Mouse (Mus musculus) spleen, adult 2 months (tissue): ENCODE data around the gene Cacna1c. TPM values are rescaled to one million over a fixed set of nuclear protein-coding genes. Genes with fewer than 3 reads are reported as not detected.

ENCODE experiments used
- DNase-seq, 2 experiments: peaks; one replicate each; pipeline versions ENCODE4 v3.0.0 to v3.0.0-alpha.2; 2012 to 2021; ENCODE audit warnings: low spot score in 2 of 2, low read depth in 1 of 2
- H3K27ac ChIP-seq: fragments of 200-500 bp; 2 replicates; pipeline ENCODE4 v1.5.1; 2012; ENCODE audit warnings: low read length, inconsistent platforms; ENCODE audit not compliant: insufficient read depth
- H3K27me3 ChIP-seq: fragments of 200-500 bp; 2 replicates; pipeline ENCODE4 v1.6.1; 2012; ENCODE audit warnings: mild to moderate bottlenecking, moderate library complexity, low read length, inconsistent platforms; ENCODE audit not compliant: control insufficient read depth, insufficient read depth
- H3K36me3 ChIP-seq: fragments of 200-500 bp; 2 replicates; pipeline ENCODE4 v1.6.1; 2012; ENCODE audit warnings: mild to moderate bottlenecking, low read length, inconsistent platforms; ENCODE audit not compliant: control insufficient read depth, insufficient read depth
- H3K4me1 ChIP-seq: fragments of 200-500 bp; 2 replicates; pipeline ENCODE4 v1.6.1; 2011; ENCODE audit warnings: inconsistent platforms; ENCODE audit not compliant: control insufficient read depth, insufficient read depth, insufficient read length
- H3K4me3 ChIP-seq: fragments of 200-500 bp; 2 replicates; pipeline ENCODE4 v1.5.1; 2011; ENCODE audit warnings: mild to moderate bottlenecking, inconsistent platforms; ENCODE audit not compliant: insufficient read depth, insufficient read length; ENCODE audit errors: extremely low read depth
- CTCF ChIP-seq: fragments of 200-500 bp; IDR thresholded peaks from 2 replicates; pipeline ENCODE4 v1.5.1; 2011; ENCODE audit warnings: mild to moderate bottlenecking, inconsistent platforms; ENCODE audit not compliant: insufficient read depth, insufficient read length, insufficient replicate concordance; ENCODE audit errors: extremely low read depth
- POLR2A ChIP-seq: fragments of 200-500 bp; IDR thresholded peaks from 2 replicates; pipeline ENCODE4 v1.6.1; 2011; ENCODE audit warnings: low read depth, low read length, inconsistent platforms
- WGBS: fragments of 180-500 bp; shearing (Covaris S2); methylation state at CpG from one replicate; pipeline ENCODE4 v1.1.7; 2018; 5-methylcytosine and 5-hydroxymethylcytosine counted together
- polyA plus RNA-seq: library from polyadenylated mRNA; depleted of rRNA; stranded (reverse); fragments of >200 nt; gene quantifications from 2 replicates; pipeline ENCODE4 v1.2.3, GENCODE M21; 2012

The Cacna1c gene
- polyA plus RNA-seq, 1 experiment, result 1.1 TPM

- Histone ChIP-seq H3K27ac (no peak overlapping the region), H3K4me1 (no peaks in the 10 kb centered on the region), H3K4me3 (no peak overlapping the region), H3K36me3 (no peaks in the 10 kb centered on the region), H3K27me3 (no peaks in the 10 kb centered on the region)
- WGBS, result 96% methylated on average over 5 of the region's 5 CpGs
- no peak for TF ChIP-seq POLR2A
- TF ChIP-seq CTCF, result no peak
- DNase-seq, result no peak
Observed at GRCm38 (mm10) chr6:118862091-118862490, 334.1 kb downstream of the Cacna1c start.

GRCm38 (mm10) chr6:118858431-118858830 lies 337.8 kb downstream of the Cacna1c start:
- WGBS, result 28% methylated on average over 1 of the region's 1 CpGs
- no peak for DNase-seq
- Histone ChIP-seq H3K27ac (no peak overlapping the region), H3K4me1 (no peaks in the 10 kb centered on the region), H3K36me3 (no peaks in the 10 kb centered on the region), H3K4me3 (no peak overlapping the region), H3K27me3 (no peaks in the 10 kb centered on the region)
- no peak for TF ChIP-seq POLR2A
- TF ChIP-seq CTCF, result no peak

GRCm38 (mm10) chr6:118852131-118852530 lies 344.1 kb downstream of the Cacna1c start:
- Histone ChIP-seq H3K27ac (no peak overlapping the region), H3K4me1 (no peaks in the 10 kb centered on the region), H3K4me3 (no peak overlapping the region), H3K36me3 (no peaks in the 10 kb centered on the region), H3K27me3 (no peaks in the 10 kb centered on the region)
- DNase-seq, result no peak
- TF ChIP-seq POLR2A (no peak), CTCF (no peak)
- WGBS, result 81% methylated on average over 6 of the region's 6 CpGs

- Histone ChIP-seq H3K27me3 (no peaks in the 10 kb centered on the region), H3K4me3 (no peak overlapping the region), H3K36me3 (no peaks in the 10 kb centered on the region), H3K4me1 (no peaks in the 10 kb centered on the region), H3K27ac (no peak overlapping the region)
- 92% methylated on average over 3 of the region's 3 CpGs for WGBS
- no peak for DNase-seq
- TF ChIP-seq POLR2A (no peak), CTCF (no peak)
Observed at GRCm38 (mm10) chr6:118851086-118851485, 345.1 kb downstream of the Cacna1c start.

- no peaks in the 10 kb centered on the region for H3K27me3 ChIP-seq
- H3K36me3 ChIP-seq, result no peaks in the 10 kb centered on the region
- no peak overlapping the region for H3K4me3 ChIP-seq
- H3K4me1 ChIP-seq, result no peaks in the 10 kb centered on the region
- H3K27ac ChIP-seq, result no peak overlapping the region
- TF ChIP-seq CTCF (no peak), POLR2A (no peak)
- no peak for DNase-seq
- 75% methylated on average over 2 of the region's 2 CpGs for WGBS
Observed at GRCm38 (mm10) chr6:118848640-118849039, 347.6 kb downstream of the Cacna1c start.

GRCm38 (mm10) chr6:118847751-118848150 lies 348.5 kb downstream of the Cacna1c start:
- 82% methylated on average over 13 of the region's 13 CpGs for WGBS
- Histone ChIP-seq H3K27ac (no peak overlapping the region), H3K4me1 (no peaks in the 10 kb centered on the region), H3K4me3 (no peak overlapping the region), H3K27me3 (no peaks in the 10 kb centered on the region), H3K36me3 (no peaks in the 10 kb centered on the region)
- no peak for TF ChIP-seq CTCF
- no peak for TF ChIP-seq POLR2A
- no peak for DNase-seq

- no peaks in the 10 kb centered on the region for H3K27me3 ChIP-seq
- TF ChIP-seq CTCF (no peak), POLR2A (no peak)
- WGBS, result 45% methylated on average over 2 of the region's 2 CpGs
- no peak for DNase-seq
- no peaks in the 10 kb centered on the region for H3K36me3 ChIP-seq
- no peak overlapping the region for H3K4me3 ChIP-seq
- no peak overlapping the region for H3K27ac ChIP-seq
- H3K4me1 ChIP-seq, result no peaks in the 10 kb centered on the region
Observed at GRCm38 (mm10) chr6:118845829-118846228, 350.4 kb downstream of the Cacna1c start.
